10 mouse cellular contexts compared by ENCODE assay signal in the genomic region with DNA sequence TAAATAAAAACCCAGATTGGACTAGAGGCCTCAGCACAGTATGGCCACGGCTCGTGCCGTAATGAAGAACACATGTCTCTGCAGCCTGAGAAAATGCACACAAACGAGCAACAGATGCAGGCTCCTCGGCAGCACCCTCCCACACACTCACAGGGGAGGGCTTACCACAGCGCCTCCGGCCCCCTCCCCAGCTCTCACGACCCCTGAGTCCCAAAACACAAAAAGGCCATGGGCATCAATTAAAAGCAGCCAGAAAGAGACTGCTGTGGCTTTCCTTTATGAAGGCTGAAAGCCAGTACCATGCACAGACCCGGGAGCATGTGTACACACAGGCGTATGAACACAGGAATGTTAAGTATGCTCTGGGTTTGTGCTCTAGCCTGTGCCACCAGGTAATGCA.
A peak's percentile ranks its signal among the peaks of the same experiment; 100 is the strongest.
DNase-seq lines count a peak whose midpoint lies in the region; ATAC-seq lines count a peak whose summit lies in the region.
"Had no signal": no experiment of that assay in that cellular context is flagged by ENCODE, and none has a peak within 500 bp of the region (broad histone marks: within the 10 kb centered on the region; RNA-seq: fewer than 3 reads in every experiment).

No protein-coding gene starts in this region.

- no peaks in the 10 kb centered on the region for H3K36me3 ChIP-seq in heart, embryonic 14.5 days (ENCODE audit: control insufficient read depth, insufficient read depth, low read length)
- H3K36me3 ChIP-seq in forebrain, embryonic 16.5 days (ENCODE audit: control insufficient read depth, insufficient read depth) = no peaks in the 10 kb centered on the region
- no peaks in the 10 kb centered on the region for H3K36me3 ChIP-seq in midbrain, embryonic 12.5 days

- peak overlapping the region; percentile 27; the same call in 1 of the 2 replicates for H3K9ac ChIP-seq in heart, embryonic 14.5 days (ENCODE audit: low read length)
- H3K9ac ChIP-seq in forebrain, embryonic 16.5 days (replicated peaks; ENCODE audit: low read depth, low read length) = peak overlapping the region; percentile 26; the same call in 1 of the 2 replicates
- 0 out of 2 replicates have a peak overlapping the region, but pooled peaks have one; percentile 6 for H3K9ac ChIP-seq in midbrain, embryonic 12.5 days (replicated peaks)

- intact Hi-C loops in heart, postnatal 14 days (cut with DNase I) = loop anchor here (10.0 kb wide), 1 partner anchor 245 kb away; the partner anchor contains the start of gene Trio

- H3K4me1 ChIP-seq in heart, embryonic 14.5 days (ENCODE audit: control insufficient read depth in 2 of 2, insufficient read depth in 2 of 2, low read length in 2 of 2) = peaks cover 70 to 82% of the 10 kb centered on the region in 2 experiments
- H3K4me1 ChIP-seq in forebrain, embryonic 16.5 days (replicated peaks; ENCODE audit: control insufficient read depth, insufficient read depth, low read length) = peaks cover 64% of the 10 kb centered on the region
- H3K4me1 ChIP-seq in midbrain, embryonic 12.5 days = peaks cover 81% of the 10 kb centered on the region

- 55% methylated on average over 10 of the region's 10 CpGs for WGBS in heart, embryonic 14.5 days
- 7% methylated on average over 10 of the region's 10 CpGs for WGBS in forebrain, embryonic 16.5 days
- 31% methylated on average over 10 of the region's 10 CpGs for WGBS in midbrain, embryonic 12.5 days

- H3K9me3 ChIP-seq in heart, embryonic 14.5 days (ENCODE audit: control insufficient read depth, low read length) = no peaks in the 10 kb centered on the region
- H3K9me3 ChIP-seq in forebrain, embryonic 16.5 days (ENCODE audit: control insufficient read depth, low read length) = no peaks in the 10 kb centered on the region
- H3K9me3 ChIP-seq in midbrain, embryonic 12.5 days = no peaks in the 10 kb centered on the region

- H3K27ac ChIP-seq in heart, embryonic 14.5 days (replicated peaks in 1 of 2; ENCODE audit: control insufficient read depth in 1 of 2, insufficient read depth in 1 of 2, low read depth in 2 of 2, low read length in 2 of 2) = peak overlapping the region; percentile 38 to 86
- peak overlapping the region; percentile 57 for H3K27ac ChIP-seq in forebrain, embryonic 16.5 days (ENCODE audit: low read length)
- peak overlapping the region; percentile 77 for H3K27ac ChIP-seq in midbrain, embryonic 12.5 days (replicated peaks)

- DNase-seq in heart, postnatal 14 days = no peak
- peak; percentile 80 for DNase-seq in NIH3T3 (ENCODE audit: low read depth)
- no peak for DNase-seq in adipocyte (ENCODE audit: low spot score)
- DNase-seq: adrenal gland, postnatal 36 days; liver had no signal

- H3K27me3 ChIP-seq in heart, embryonic 14.5 days (ENCODE audit: control insufficient read depth, insufficient read depth, low read length) = no peaks in the 10 kb centered on the region
- no peaks in the 10 kb centered on the region for H3K27me3 ChIP-seq in forebrain, embryonic 16.5 days (replicated peaks; ENCODE audit: control insufficient read depth, insufficient read depth, low read length)
- no peaks in the 10 kb centered on the region for H3K27me3 ChIP-seq in midbrain, embryonic 12.5 days

- H3K4me3 ChIP-seq in heart, embryonic 14.5 days (ENCODE audit: control insufficient read depth in 1 of 2, insufficient read depth in 1 of 2, low read depth in 1 of 2, low read length in 2 of 2) = no peak overlapping the region
- H3K4me3 ChIP-seq in forebrain, embryonic 16.5 days (replicated peaks; ENCODE audit: low read length) = no peak overlapping the region
- no peak overlapping the region for H3K4me3 ChIP-seq in midbrain, embryonic 12.5 days

- no peak overlapping the region for H3K4me2 ChIP-seq in heart, embryonic 14.5 days (ENCODE audit: low read length)
- H3K4me2 ChIP-seq in forebrain, embryonic 16.5 days (ENCODE audit: low read length) = peak overlapping the region; percentile 14; the same call in 1 of the 2 replicates
- no peak overlapping the region for H3K4me2 ChIP-seq in midbrain, embryonic 12.5 days (replicated peaks)

- no peak for ATAC-seq in heart, embryonic 14.5 days (ENCODE audit: insufficient number of reproducible peaks, insufficient read depth, low FRiP score, low read depth)
- peak; percentile 61 for ATAC-seq in forebrain, embryonic 16.5 days
- ATAC-seq in midbrain, embryonic 12.5 days (ENCODE audit: low FRiP score, low read depth) = peak; percentile 39
- ATAC-seq in erythroid progenitor cell, adult 5-6 weeks (replicated peaks; ENCODE audit: low FRiP score, poor library complexity, severe bottlenecking) = no peak
- no peak for ATAC-seq in monocyte, adult 5-6 weeks (replicated peaks; ENCODE audit: insufficient number of reproducible peaks, low FRiP score, low TSS enrichment, poor library complexity, severe bottlenecking)

Comparison
In these comparisons a context has a peak if more than half of its experiments do, and no peak if none do; other contexts are left out.
1. ATAC-seq: peak in forebrain, embryonic 16.5 days (single experiment) and midbrain, embryonic 12.5 days (single experiment); none in heart, embryonic 14.5 days (single experiment), erythroid progenitor cell, adult 5-6 weeks (single experiment) and monocyte, adult 5-6 weeks (single experiment).
2. Peak in every context shown above with its lines, with median percentiles within 50 percentile points of each other: H3K27ac ChIP-seq and H3K9ac ChIP-seq.